Mouse (Mus musculus): ENCODE data around the gene Erp27. TPM values are rescaled to one million over a fixed set of nuclear protein-coding genes. Genes with fewer than 3 reads are reported as not detected.
A peak's percentile ranks its signal among the peaks of the same experiment; 100 is the strongest.

Erp27 gene
- polyA plus RNA-seq, 1 experiment from 2014 or later: 0.38 TPM

DNA sequence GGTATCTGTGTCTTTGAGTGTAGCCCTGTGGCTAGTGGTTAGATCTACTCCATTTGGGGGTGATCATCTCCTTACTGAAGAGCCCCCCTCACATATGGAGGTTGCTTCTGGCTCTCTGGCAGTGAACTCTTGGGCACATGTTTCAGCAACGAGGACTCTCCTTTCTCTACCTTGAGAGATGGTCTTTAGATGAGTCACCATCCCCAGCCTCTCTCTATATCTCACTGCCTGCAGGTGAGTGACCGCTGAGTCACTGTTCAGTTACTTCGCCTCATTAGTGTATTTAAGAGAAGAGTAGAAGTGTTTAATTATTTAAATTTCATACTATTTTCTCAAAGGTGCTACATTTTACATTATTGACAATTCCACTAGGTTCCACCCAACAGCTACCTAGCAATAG is 15.1 kb upstream of the Erp27 start:
- no peak for ATAC-seq (replicated peaks; ENCODE audit: low FRiP score)
- Histone ChIP-seq H3K4me1 (peaks cover 35% of the 10 kb centered on the region), H3K9ac (no peak overlapping the region), H3K4me2 (no peak overlapping the region), H3K27ac (no peak overlapping the region), H3K36me3 (no peaks in the 10 kb centered on the region), H3K27me3 (no peaks in the 10 kb centered on the region), H3K4me3 (replicated peaks) (no peak overlapping the region), H3K9me3 (replicated peaks) (no peaks in the 10 kb centered on the region)
- 84% methylated on average over 3 of the region's 3 CpGs for WGBS

DNA sequence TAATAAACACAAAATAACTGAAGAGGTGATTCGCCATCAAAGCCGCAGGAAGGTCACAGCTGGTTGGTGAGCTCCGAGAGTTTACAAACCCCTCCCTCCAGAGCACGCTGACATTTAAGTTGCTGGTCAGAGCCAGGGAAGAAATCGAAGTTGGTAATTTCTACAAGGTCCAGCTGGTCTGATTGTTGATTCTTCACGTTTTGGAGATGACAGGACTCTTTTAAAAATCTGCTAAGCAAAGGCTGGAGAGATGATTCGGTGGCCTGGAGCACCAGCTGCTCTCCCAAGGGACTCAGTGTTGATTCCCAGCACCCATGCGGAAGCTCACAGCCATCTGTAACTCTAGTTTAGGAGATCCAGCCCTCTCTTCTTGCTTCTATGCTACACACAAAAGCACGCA is 14.4 kb upstream of the Erp27 start:
- WGBS: 78% methylated on average over 9 of the region's 9 CpGs
- Histone ChIP-seq H3K4me1 (peaks cover 29% of the 10 kb centered on the region), H3K27me3 (no peaks in the 10 kb centered on the region), H3K9me3 (replicated peaks) (no peaks in the 10 kb centered on the region), H3K4me2 (no peak overlapping the region), H3K9ac (no peak overlapping the region), H3K36me3 (no peaks in the 10 kb centered on the region), H3K27ac (no peak overlapping the region), H3K4me3 (replicated peaks) (no peak overlapping the region)
- no peak for ATAC-seq (replicated peaks; ENCODE audit: low FRiP score)

DNA sequence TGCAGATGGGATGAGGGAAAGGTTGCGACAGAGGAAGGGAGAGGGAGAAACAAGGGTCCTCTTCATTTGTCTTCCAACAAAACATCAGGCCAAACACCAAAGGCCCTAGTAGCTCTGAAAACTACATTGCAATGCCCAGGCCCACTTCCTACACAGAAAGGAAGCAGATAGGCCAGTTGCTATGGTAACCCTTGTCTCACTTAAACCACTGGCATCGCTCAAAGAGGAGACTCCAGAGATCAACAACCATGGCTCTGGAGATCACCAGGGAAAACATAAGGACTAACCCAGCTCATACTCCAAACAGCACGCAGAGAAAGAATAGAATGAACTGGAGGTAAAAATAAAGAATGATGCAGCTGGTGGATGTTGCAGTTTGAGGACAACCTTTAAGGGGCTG is 13.3 kb upstream of the Erp27 start:
- 86% methylated on average over 3 of the region's 3 CpGs for WGBS
- no peak overlapping the region for H3K9ac ChIP-seq
- no peaks in the 10 kb centered on the region for H3K36me3 ChIP-seq
- no peak overlapping the region for H3K27ac ChIP-seq
- H3K4me3 ChIP-seq (replicated peaks): no peak overlapping the region
- no peak overlapping the region for H3K4me2 ChIP-seq
- ATAC-seq (replicated peaks; ENCODE audit: low FRiP score): no peak
- peaks cover 29% of the 10 kb centered on the region for H3K4me1 ChIP-seq
- H3K27me3 ChIP-seq: no peaks in the 10 kb centered on the region
- H3K9me3 ChIP-seq (replicated peaks): no peaks in the 10 kb centered on the region

GRCm38 (mm10) chr6:136934068-136934467 is 12.1 kb upstream of the Erp27 start:
- H3K4me3 ChIP-seq (replicated peaks): no peak overlapping the region
- WGBS: 85% methylated on average over 7 of the region's 7 CpGs
- H3K27ac ChIP-seq: no peak overlapping the region
- no peak overlapping the region for H3K9ac ChIP-seq
- no peaks in the 10 kb centered on the region for H3K9me3 ChIP-seq (replicated peaks)
- no peak for ATAC-seq (replicated peaks; ENCODE audit: low FRiP score)
- no peaks in the 10 kb centered on the region for H3K27me3 ChIP-seq
- no peaks in the 10 kb centered on the region for H3K36me3 ChIP-seq
- peaks cover 19% of the 10 kb centered on the region for H3K4me1 ChIP-seq
- H3K4me2 ChIP-seq: no peak overlapping the region

- Histone ChIP-seq H3K9me3 (replicated peaks) (no peaks in the 10 kb centered on the region), H3K36me3 (no peaks in the 10 kb centered on the region), H3K4me2 (no peak overlapping the region), H3K9ac (no peak overlapping the region), H3K27ac (peak overlapping the region; percentile 69), H3K27me3 (no peaks in the 10 kb centered on the region), H3K4me1 (peaks cover 11% of the 10 kb centered on the region), H3K4me3 (replicated peaks) (no peak overlapping the region)
- 86% methylated on average over 13 of the region's 13 CpGs for WGBS
- ATAC-seq (replicated peaks; ENCODE audit: low FRiP score): no peak
These were observed 9.3 kb upstream of the Erp27 start for GRCm38 (mm10) chr6:136931246-136931645.

- no peak overlapping the region for H3K9ac ChIP-seq
- no peaks in the 10 kb centered on the region for H3K27me3 ChIP-seq
- peak; percentile 95 for ATAC-seq (replicated peaks; ENCODE audit: low FRiP score)
- H3K4me3 ChIP-seq (replicated peaks): no peak overlapping the region; the same call in 1 of the 2 replicates
- H3K36me3 ChIP-seq: no peaks in the 10 kb centered on the region
- H3K27ac ChIP-seq: peak overlapping the region; percentile 69
- H3K4me2 ChIP-seq: peak overlapping the region; percentile 37
- WGBS: 19% methylated on average over 12 of the region's 12 CpGs
- H3K9me3 ChIP-seq (replicated peaks): no peaks in the 10 kb centered on the region
- peaks cover 11% of the 10 kb centered on the region for H3K4me1 ChIP-seq
These were observed 8.7 kb upstream of the Erp27 start for GRCm38 (mm10) chr6:136930677-136931076.

DNA sequence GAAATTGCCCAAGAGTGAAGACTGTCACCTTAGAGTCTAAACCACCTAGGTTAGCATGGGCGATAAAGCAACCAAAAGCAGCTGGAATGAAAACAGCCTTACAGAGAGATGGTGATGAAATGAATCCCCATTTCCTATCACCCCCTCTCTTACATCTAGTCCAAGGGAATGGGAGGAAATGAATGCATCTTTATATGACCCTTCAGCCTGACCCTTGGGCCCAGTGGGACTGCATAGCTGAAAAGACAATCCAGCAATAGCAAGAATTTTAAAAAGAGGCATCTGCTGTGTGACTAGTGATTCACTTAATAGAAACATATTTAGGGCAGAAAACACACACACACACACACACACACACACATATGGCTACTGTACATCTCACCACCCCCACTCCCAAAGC is 5.6 kb upstream of the Erp27 start:
- no peak for ATAC-seq (replicated peaks; ENCODE audit: low FRiP score)
- no peaks in the 10 kb centered on the region for H3K27me3 ChIP-seq
- WGBS: 87% methylated on average over 1 of the region's 1 CpGs

DNA sequence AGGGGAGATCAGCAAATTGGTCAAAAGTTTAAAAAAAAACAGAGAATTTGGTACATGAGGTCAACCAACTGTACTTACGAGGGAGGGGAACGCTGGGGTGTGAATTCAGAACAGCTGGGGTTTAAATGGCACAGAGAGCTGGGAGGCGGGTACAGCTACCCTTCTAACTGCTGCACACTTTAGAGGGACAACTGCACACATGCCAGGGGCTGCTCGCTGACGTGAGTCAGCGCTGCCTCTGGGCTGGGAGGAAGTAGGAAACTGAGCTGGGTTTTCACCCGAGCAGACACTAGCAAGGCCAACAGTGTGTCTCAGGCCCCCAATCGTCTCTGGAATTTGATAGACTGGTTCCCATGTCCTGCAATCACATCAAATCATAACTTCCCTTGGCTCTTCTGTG is 3.1 kb upstream of the Erp27 start:
- 56% methylated on average over 8 of the region's 8 CpGs for WGBS

More for the DNA sequence above, 5.6 kb upstream of the Erp27 start:
- H3K4me3 ChIP-seq (replicated peaks): no peak overlapping the region
- no peak overlapping the region for H3K27ac ChIP-seq
- H3K4me1 ChIP-seq: peaks cover 11% of the 10 kb centered on the region
- no peaks in the 10 kb centered on the region; the same call in 1 of the 2 replicates for H3K36me3 ChIP-seq
- no peak overlapping the region for H3K4me2 ChIP-seq
- H3K9me3 ChIP-seq (replicated peaks): no peaks in the 10 kb centered on the region
- no peak overlapping the region for H3K9ac ChIP-seq

GRCm38 (mm10) chr6:136923532-136923931 is 1.6 kb upstream of the Erp27 start, which contains the start of gene Pde6h:
TSS of gene Pde6h (plus strand) at chr6:136923832.
- Histone ChIP-seq H3K9me3 (replicated peaks) (no peaks in the 10 kb centered on the region), H3K4me1 (peaks cover 4% of the 10 kb centered on the region; the same call in 1 of the 2 replicates), H3K36me3 (no peaks in the 10 kb centered on the region; the same call in 1 of the 2 replicates), H3K27ac (no peak within 1 kb of the TSS), H3K4me3 (replicated peaks) (no peak within 1 kb of the TSS), H3K9ac (no peak within 1 kb of the TSS), H3K4me2 (no peak within 1 kb of the TSS), H3K27me3 (no peaks in the 10 kb centered on the region)
- no peak for ATAC-seq (replicated peaks; ENCODE audit: low FRiP score)
- WGBS: 82% methylated on average over 8 of the region's 8 CpGs

More for the DNA sequence above, 3.1 kb upstream of the Erp27 start:
- H3K9me3 ChIP-seq (replicated peaks): no peaks in the 10 kb centered on the region
- no peak for ATAC-seq (replicated peaks; ENCODE audit: low FRiP score)
- no peak overlapping the region for H3K27ac ChIP-seq
- peaks cover 4% of the 10 kb centered on the region; the same call in 1 of the 2 replicates for H3K4me1 ChIP-seq
- H3K27me3 ChIP-seq: no peaks in the 10 kb centered on the region
- H3K4me3 ChIP-seq (replicated peaks): no peak overlapping the region
- H3K4me2 ChIP-seq: no peak overlapping the region
- H3K9ac ChIP-seq: no peak overlapping the region
- H3K36me3 ChIP-seq: no peaks in the 10 kb centered on the region; the same call in 1 of the 2 replicates

DNA sequence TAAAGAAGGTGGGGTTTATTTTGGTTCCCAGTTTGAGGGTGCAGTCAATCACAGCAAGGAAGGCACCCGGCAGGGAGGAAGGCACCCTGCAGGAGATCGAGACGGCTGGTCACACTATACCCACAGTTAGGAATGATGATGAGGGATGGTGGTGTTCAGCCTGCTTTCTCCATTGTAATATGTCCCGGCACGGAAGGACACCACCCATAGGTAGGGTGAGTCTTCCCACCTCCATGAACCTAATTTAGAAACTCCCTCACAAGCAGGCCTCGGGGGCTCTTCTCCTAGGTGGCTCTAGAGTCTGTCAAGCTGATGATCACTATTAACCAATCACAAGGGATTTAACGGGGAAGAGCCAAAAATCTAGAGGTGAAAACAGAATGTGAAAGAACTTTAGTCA is 891 bp upstream of the Erp27 start:
- 86% methylated on average over 7 of the region's 7 CpGs for WGBS
- Histone ChIP-seq H3K4me1 (peaks cover 4% of the 10 kb centered on the region; the same call in 1 of the 2 replicates), H3K9ac (no peak overlapping the region), H3K27ac (no peak overlapping the region), H3K4me2 (no peak overlapping the region), H3K27me3 (no peaks in the 10 kb centered on the region), H3K9me3 (replicated peaks) (no peaks in the 10 kb centered on the region), H3K36me3 (no peaks in the 10 kb centered on the region; the same call in 1 of the 2 replicates), H3K4me3 (replicated peaks) (no peak overlapping the region)
- no peak for ATAC-seq (replicated peaks; ENCODE audit: low FRiP score)

DNA sequence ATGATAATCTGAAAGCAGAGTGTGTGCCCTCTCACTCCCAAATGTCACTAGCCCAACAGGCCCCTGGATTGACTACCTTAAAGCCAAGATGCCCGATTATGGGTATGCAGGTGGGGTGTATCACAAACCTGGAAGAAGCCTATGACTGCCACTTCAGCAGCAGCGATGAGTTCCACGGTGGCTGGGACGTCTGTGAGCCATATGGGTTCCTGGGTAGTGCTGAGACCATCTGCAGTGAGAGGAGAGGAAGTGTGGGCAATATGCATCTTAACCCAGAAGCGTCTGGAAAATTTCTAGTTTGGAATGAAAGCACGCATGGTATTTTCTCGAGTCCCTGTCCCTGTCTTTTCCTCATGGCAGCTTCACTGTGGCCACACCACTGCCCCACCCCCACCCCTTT is 379 bp downstream of the Erp27 start:
- Histone ChIP-seq H3K9me3 (replicated peaks) (no peaks in the 10 kb centered on the region), H3K4me3 (replicated peaks) (no peak overlapping the region), H3K9ac (no peak overlapping the region), H3K27me3 (no peaks in the 10 kb centered on the region), H3K27ac (no peak overlapping the region), H3K4me1 (peaks cover 4% of the 10 kb centered on the region; the same call in 1 of the 2 replicates), H3K36me3 (no peaks in the 10 kb centered on the region; the same call in 1 of the 2 replicates), H3K4me2 (no peak overlapping the region)
- 84% methylated on average over 7 of the region's 7 CpGs for WGBS
- ATAC-seq (replicated peaks; ENCODE audit: low FRiP score): no peak

- ATAC-seq (replicated peaks; ENCODE audit: low FRiP score): peak; percentile 57
- Histone ChIP-seq H3K4me2 (peak overlapping the region; percentile 15; the same call in 1 of the 2 replicates), H3K9me3 (replicated peaks) (no peaks in the 10 kb centered on the region), H3K4me3 (replicated peaks) (no peak overlapping the region), H3K9ac (no peak overlapping the region), H3K27me3 (no peaks in the 10 kb centered on the region), H3K4me1 (peaks cover 4% of the 10 kb centered on the region; the same call in 1 of the 2 replicates), H3K27ac (peak overlapping the region; percentile 41; the same call in 1 of the 2 replicates), H3K36me3 (no peaks in the 10 kb centered on the region; the same call in 1 of the 2 replicates)
- WGBS: 33% methylated on average over 16 of the region's 16 CpGs
These were observed 1.4 kb downstream of the Erp27 start for GRCm38 (mm10) chr6:136920320-136921257.
